In the genomic region with DNA sequence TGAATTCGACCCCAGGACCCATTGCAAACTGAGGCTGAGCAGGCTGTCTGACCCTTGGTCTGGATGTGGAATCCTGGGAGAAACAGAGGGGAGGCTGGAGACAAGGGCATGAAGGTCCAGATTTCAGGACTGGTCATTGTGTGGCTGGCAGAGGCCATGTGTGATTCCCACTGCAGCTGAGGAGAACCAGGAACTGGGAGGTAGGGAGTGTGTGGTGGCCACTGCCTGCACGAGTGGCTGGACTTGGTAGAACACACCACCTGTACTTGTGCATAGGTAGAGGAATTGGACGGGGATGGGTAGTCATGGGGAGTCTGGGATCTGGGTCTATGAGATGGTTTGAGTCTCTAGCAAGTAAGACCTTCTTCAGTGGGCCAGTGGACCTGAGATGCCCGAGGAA, we compare ENCODE assay signal across 11 mouse cellular contexts.
DNase-seq lines count a peak whose midpoint lies in the region; ATAC-seq and TF ChIP-seq lines count a peak whose summit lies in the region.
"Had no signal": no experiment of that assay in that cellular context is flagged by ENCODE, and none has a peak within 500 bp of the region (broad histone marks: within the 10 kb centered on the region; RNA-seq: fewer than 3 reads in every experiment).

No protein-coding gene starts in this region.

- H3K9ac ChIP-seq in lung, embryonic 16.5 days (ENCODE audit: low read length): peak overlapping the region; percentile 5; the same call in 1 of the 2 replicates
- H3K9ac ChIP-seq in hindbrain, embryonic 15.5 days: no peak overlapping the region
- H3K9ac ChIP-seq in midbrain, embryonic 15.5 days: no peak overlapping the region

- peak overlapping the region; percentile 62; the same call in 1 of the 2 replicates for H3K27ac ChIP-seq in gastrocnemius, adult 2 months
- no peak overlapping the region for H3K27ac ChIP-seq in lung, embryonic 16.5 days (ENCODE audit: low read length)
- H3K27ac ChIP-seq in hindbrain, embryonic 15.5 days (replicated peaks): peak overlapping the region; percentile 44
- peak overlapping the region; percentile 21; the same call in 1 of the 2 replicates for H3K27ac ChIP-seq in midbrain, embryonic 15.5 days

- no peak overlapping the region for H3K4me3 ChIP-seq in gastrocnemius, adult 2 months
- H3K4me3 ChIP-seq in lung, embryonic 16.5 days (ENCODE audit: low read length): no peak overlapping the region
- H3K4me3 ChIP-seq in hindbrain, embryonic 15.5 days: no peak overlapping the region
- no peak overlapping the region for H3K4me3 ChIP-seq in midbrain, embryonic 15.5 days

- DNase-seq in gastrocnemius, adult 2 months: no peak
- no peak for DNase-seq in gastrocnemius, postnatal 36 days
- DNase-seq in lung, postnatal 25 days (ENCODE audit: low spot score): no peak
- DNase-seq in left cerebral cortex, postnatal 25 days (ENCODE audit: low spot score in 2 of 2): no peak
- DNase-seq in kidney, adult 18-20 months: no peak
- DNase-seq: adrenal gland, postnatal 14 days; kidney, adult 2 months had no signal

- peaks cover 31% of the 10 kb centered on the region for H3K4me1 ChIP-seq in lung, embryonic 16.5 days (replicated peaks; ENCODE audit: control insufficient read depth, insufficient read depth, low read length)
- H3K4me1 ChIP-seq in hindbrain, embryonic 15.5 days (replicated peaks): peaks cover 49% of the 10 kb centered on the region
- peaks cover 41% of the 10 kb centered on the region for H3K4me1 ChIP-seq in midbrain, embryonic 15.5 days

- no peaks in the 10 kb centered on the region for H3K36me3 ChIP-seq in lung, embryonic 16.5 days (ENCODE audit: control insufficient read depth, insufficient read depth, low read length)
- H3K36me3 ChIP-seq in hindbrain, embryonic 15.5 days: no peaks in the 10 kb centered on the region
- no peaks in the 10 kb centered on the region for H3K36me3 ChIP-seq in midbrain, embryonic 15.5 days (replicated peaks)

- 69% methylated on average over 4 of the region's 4 CpGs for WGBS in lung, embryonic 16.5 days
- WGBS in hindbrain, embryonic 15.5 days: 52% methylated on average over 4 of the region's 4 CpGs
- 39% methylated on average over 4 of the region's 4 CpGs for WGBS in midbrain, embryonic 15.5 days

- H3K9me3 ChIP-seq in lung, embryonic 16.5 days (ENCODE audit: control insufficient read depth, low read length): no peaks in the 10 kb centered on the region
- H3K9me3 ChIP-seq in hindbrain, embryonic 15.5 days: no peaks in the 10 kb centered on the region
- H3K9me3 ChIP-seq in midbrain, embryonic 15.5 days: no peaks in the 10 kb centered on the region

- no peaks in the 10 kb centered on the region for H3K27me3 ChIP-seq in lung, embryonic 16.5 days (ENCODE audit: control insufficient read depth, insufficient read depth, low read depth, low read length)
- no peaks in the 10 kb centered on the region for H3K27me3 ChIP-seq in hindbrain, embryonic 15.5 days
- no peaks in the 10 kb centered on the region for H3K27me3 ChIP-seq in midbrain, embryonic 15.5 days (replicated peaks)

- no peak for ATAC-seq in lung, embryonic 16.5 days (ENCODE audit: low read depth)
- ATAC-seq in hindbrain, embryonic 15.5 days (ENCODE audit: low FRiP score, low read depth): no peak
- no peak for ATAC-seq in midbrain, embryonic 15.5 days (replicated peaks)
- ATAC-seq: lung, postnatal 0 days had no signal

- no peak for TF ChIP-seq CTCF in gastrocnemius, adult 2 months (IDR thresholded peaks at IDR 0.05)

- intact Hi-C loops in gastrocnemius, adult 2 months (cut with DNase I): loop anchor here (10.0 kb wide), 1 partner anchor 789 kb away; no protein-coding TSS in a partner anchor
- intact Hi-C loops in gastrocnemius, postnatal 36 days (cut with DNase I): loop anchor here (2.0 to 5.0 kb wide), 2 partner anchors 76 to 127 kb away; a partner anchor contains a TSS
- intact Hi-C loops in left cerebral cortex, postnatal 25 days (cut with DNase I): loop anchor here (5.0 to 10.0 kb wide), 2 partner anchors 76 to 799 kb away; a partner anchor contains a TSS

- no peak overlapping the region for H3K4me2 ChIP-seq in lung, embryonic 16.5 days (ENCODE audit: low read depth, low read length)
- no peak overlapping the region for H3K4me2 ChIP-seq in hindbrain, embryonic 15.5 days
- no peak overlapping the region for H3K4me2 ChIP-seq in midbrain, embryonic 15.5 days
